ENCODE assay signal across 24 mouse cellular contexts in the genomic region with DNA sequence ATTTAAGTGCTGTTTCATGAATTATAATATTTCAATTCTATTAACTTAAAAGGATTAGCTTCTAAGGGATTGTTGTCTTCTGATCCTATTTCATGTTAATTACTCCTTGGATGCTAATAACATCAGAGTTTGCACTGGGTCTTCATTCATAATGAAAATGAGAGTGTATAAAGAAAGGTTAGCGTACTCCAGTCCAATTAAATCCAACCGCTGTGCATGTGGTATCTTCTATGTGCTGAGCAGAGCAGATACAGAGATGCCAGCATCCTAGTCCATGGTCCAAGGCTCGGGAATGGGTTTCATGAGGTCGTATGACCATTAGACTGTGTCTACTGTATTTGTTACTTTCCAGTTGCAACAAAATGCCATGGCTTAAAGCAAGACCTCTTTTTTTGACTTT.
"Had no signal": no experiment of that assay in that cellular context is flagged by ENCODE, and none has a peak within 500 bp of the region (broad histone marks: within the 10 kb centered on the region; RNA-seq: fewer than 3 reads in every experiment).

No protein-coding gene starts in this region.

- H3K9ac ChIP-seq: heart, embryonic 12.5 days; hindbrain, embryonic 12.5 days; hindbrain, embryonic 15.5 days; intestine, embryonic 15.5 days; limb, embryonic 13.5 days had no signal

- H3K27me3 ChIP-seq: heart, embryonic 12.5 days; hindbrain, embryonic 12.5 days; hindbrain, embryonic 15.5 days; intestine, embryonic 15.5 days; limb, embryonic 13.5 days had no signal

- H3K4me3 ChIP-seq: gastrocnemius, adult 2 months; heart, embryonic 10.5 days; heart, embryonic 12.5 days; hindbrain, embryonic 10.5 days; hindbrain, embryonic 12.5 days; hindbrain, embryonic 15.5 days; intestine, embryonic 15.5 days; layer of hippocampus, adult 2 months; left cerebral cortex, adult 2 months; limb, embryonic 13.5 days had no signal

- ATAC-seq: inflammation-experienced regulatory T-cells, adult 6 months; intestine, embryonic 15.5 days; intestine, postnatal 0 days had no signal

- DNase-seq: gastrocnemius, adult 2 months; gastrocnemius, postnatal 10 days; gastrocnemius, postnatal 25 days; heart, adult 18-20 months; heart, postnatal 10 days; heart, postnatal 4 days; kidney, adult 18-20 months; kidney, adult 8-10 months; kidney, postnatal 10 days; kidney, postnatal 25 days; kidney, postnatal 4 days; liver had no signal

- H3K9me3 ChIP-seq: heart, embryonic 10.5 days; heart, embryonic 12.5 days; hindbrain, embryonic 10.5 days; hindbrain, embryonic 12.5 days; hindbrain, embryonic 15.5 days; intestine, embryonic 15.5 days; limb, embryonic 13.5 days had no signal

- H3K36me3 ChIP-seq: heart, embryonic 10.5 days; heart, embryonic 12.5 days; hindbrain, embryonic 10.5 days; hindbrain, embryonic 12.5 days; hindbrain, embryonic 15.5 days; intestine, embryonic 15.5 days; limb, embryonic 13.5 days had no signal

- H3K4me1 ChIP-seq: heart, embryonic 10.5 days; heart, embryonic 12.5 days; hindbrain, embryonic 10.5 days; hindbrain, embryonic 12.5 days; hindbrain, embryonic 15.5 days; intestine, embryonic 15.5 days; limb, embryonic 13.5 days had no signal

- H3K27ac ChIP-seq: gastrocnemius, adult 2 months; heart, embryonic 10.5 days; hindbrain, embryonic 10.5 days; hindbrain, embryonic 12.5 days; hindbrain, embryonic 15.5 days; intestine, embryonic 15.5 days; layer of hippocampus, adult 2 months; left cerebral cortex, adult 2 months; limb, embryonic 13.5 days had no signal

- H3K4me2 ChIP-seq: heart, embryonic 12.5 days; hindbrain, embryonic 12.5 days; hindbrain, embryonic 15.5 days; intestine, embryonic 15.5 days; limb, embryonic 13.5 days; liver, embryonic 11.5 days had no signal
